Mouse (Mus musculus): ENCODE data around the gene 2610318N02Rik.

GRCm38 (mm10) chr16:17067552-17067951 lies 57.4 kb downstream of the 2610318N02Rik start:
- TF ChIP-seq CTCF (conservative IDR thresholded peaks at IDR 0.05; ENCODE audit: low read length) (no peak), NANOG (IDR thresholded peaks at IDR 0.05; ENCODE audit: borderline replicate concordance, low read length) (no peak)

Measured in E14TG2a.4 (cell line).